Mouse (Mus musculus) brain, embryonic 14.5 days (tissue): Measurements from ENCODE around the gene Nsd2.

Experiments used
- CTCF ChIP-seq: fragments of 200-500 bp; IDR thresholded peaks from 2 replicates; pipeline ENCODE4 v1.5.1; 2012; ENCODE audit warnings: inconsistent platforms, mild to moderate bottlenecking, moderate library complexity, borderline replicate concordance; ENCODE audit not compliant: insufficient read depth, insufficient read length; ENCODE audit errors: extremely low read depth
- POLR2A ChIP-seq: fragments of 200-500 bp; IDR thresholded peaks from 2 replicates; pipeline ENCODE4 v1.6.1; 2012; ENCODE audit warnings: mild to moderate bottlenecking, inconsistent platforms, borderline replicate concordance; ENCODE audit not compliant: poor library complexity, insufficient read depth, insufficient read length, severe bottlenecking; ENCODE audit errors: extremely low read depth

DNA sequence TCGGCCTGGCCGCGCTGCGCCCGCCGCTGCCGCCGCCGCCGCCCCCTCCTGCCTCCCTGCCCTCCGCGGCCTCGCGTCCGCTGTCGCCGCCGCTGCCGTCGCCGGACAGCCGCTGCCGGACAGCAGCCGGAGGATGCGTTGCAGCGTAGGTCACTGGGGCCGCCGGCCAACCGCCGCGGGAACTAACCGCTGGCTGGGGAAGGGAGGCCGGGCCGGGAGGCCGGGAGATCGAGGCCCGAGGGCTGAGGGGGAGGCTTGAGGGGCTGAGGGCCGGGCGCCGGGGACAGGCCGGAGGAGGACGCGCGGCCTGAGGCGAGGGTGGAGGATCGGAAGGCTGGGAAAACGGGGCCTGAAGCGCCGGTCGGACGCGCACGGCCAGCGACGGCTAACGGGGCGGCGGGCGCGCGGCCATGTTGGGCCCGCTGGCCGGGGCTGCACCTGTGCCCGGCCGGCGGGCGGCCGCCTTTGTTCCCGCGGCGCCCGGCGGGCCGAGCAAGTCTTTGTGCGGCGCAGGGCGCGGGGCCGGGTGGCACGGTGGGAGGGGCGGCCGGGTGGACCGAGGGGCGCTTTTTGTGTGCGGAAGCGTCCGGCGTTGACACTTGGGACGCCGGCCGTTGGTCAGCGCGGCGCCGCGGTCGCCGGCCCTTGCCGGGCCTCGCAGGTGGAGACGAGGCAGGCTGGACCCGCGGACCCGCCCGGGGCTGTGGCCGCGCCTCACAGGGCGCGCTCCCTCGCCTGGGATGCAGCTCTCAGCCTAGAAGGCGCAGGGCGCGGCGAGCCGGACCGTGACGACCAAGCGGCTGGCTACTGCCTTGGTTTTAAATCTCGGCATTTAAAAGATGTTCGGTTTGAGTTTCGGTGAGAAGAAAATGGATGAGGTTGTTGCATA is 452 bp downstream of the Nsd2 start:
- TF ChIP-seq POLR2A (peak; percentile 52), CTCF (no peak)
